Mouse (Mus musculus) midbrain, embryonic 13.5 days (tissue): ENCODE measurements around the gene Gm12184. TPM values are rescaled to one million over a fixed set of nuclear protein-coding genes. Genes with fewer than 3 reads are reported as not detected.

Source experiments
- ATAC-seq: fragments of 200-750 bp; cut with Nextera tagmentation; 2 replicates; pipeline ENCODE4 v1.8.0; 2017; ENCODE audit warnings: mild to moderate bottlenecking, moderate TSS enrichment, moderate library complexity
- H3K27ac ChIP-seq: fragments of 300-500 bp; sonication (generic); 2 replicates; pipeline ENCODE4 v1.5.1; 2015; ENCODE audit warnings: inconsistent platforms, mild to moderate bottlenecking, moderate library complexity
- H3K27me3 ChIP-seq: fragments of 300-500 bp; sonication (generic); 2 replicates; pipeline ENCODE4 v1.6.1; 2015; ENCODE audit warnings: mild to moderate bottlenecking, inconsistent platforms
- H3K36me3 ChIP-seq: fragments of 300-500 bp; sonication (generic); 2 replicates; pipeline ENCODE4 v1.6.1; 2015; ENCODE audit warnings: mild to moderate bottlenecking, inconsistent platforms
- H3K4me1 ChIP-seq: fragments of 300-500 bp; sonication (generic); replicated peaks from 2 replicates; pipeline ENCODE4 v1.6.1; 2015; ENCODE audit warnings: inconsistent platforms
- H3K4me2 ChIP-seq: fragments of 300-500 bp; sonication (generic); replicated peaks from 2 replicates; pipeline ENCODE4 v1.6.1; 2015; ENCODE audit warnings: moderate library complexity, mild to moderate bottlenecking, inconsistent platforms
- H3K4me3 ChIP-seq: fragments of 300-500 bp; sonication (generic); replicated peaks from 2 replicates; pipeline ENCODE4 v1.5.1; 2015; ENCODE audit warnings: mild to moderate bottlenecking, inconsistent platforms
- H3K9ac ChIP-seq: fragments of 300-500 bp; sonication (generic); replicated peaks from 2 replicates; pipeline ENCODE4 v1.6.1; 2015; ENCODE audit warnings: mild to moderate bottlenecking, inconsistent platforms
- H3K9me3 ChIP-seq: fragments of 300-500 bp; sonication (generic); 2 replicates; pipeline ENCODE4 v1.6.1; 2016; ENCODE audit warnings: mild to moderate bottlenecking, inconsistent platforms
- WGBS: fragments of 180-500 bp; shearing (Covaris S2); methylation state at CpG from one replicate; pipeline ENCODE4 v1.1.7; 2015; 5-methylcytosine and 5-hydroxymethylcytosine counted together
- polyA plus RNA-seq: library from polyadenylated mRNA; unstranded; fragments of >200 nt; fragmentation: Nextera tagmentation; extraction: Ambion mirVana; gene quantifications from 2 replicates; pipeline ENCODE4 v1.2.1, GENCODE M21; 2015

The Gm12184 gene
- polyA plus RNA-seq, 1 experiment from 2014 or later, result 3.4 TPM

GRCm38 (mm10) chr11:48817794-48818193 lies 8.7 kb downstream of the Gm12184 start:
- 7% methylated on average over 9 of the region's 9 CpGs for WGBS
- Histone ChIP-seq H3K27ac (peak overlapping the region; percentile 95), H3K9ac (peak overlapping the region; percentile 83), H3K9me3 (no peaks in the 10 kb centered on the region), H3K36me3 (peaks cover 11% of the 10 kb centered on the region; the same call in 1 of the 2 replicates), H3K4me2 (peak overlapping the region; percentile 86), H3K27me3 (peaks cover 10% of the 10 kb centered on the region; the same call in 1 of the 2 replicates), H3K4me3 (peak overlapping the region; percentile 74), H3K4me1 (peaks cover 30% of the 10 kb centered on the region)
- peak; percentile 7 for ATAC-seq

GRCm38 (mm10) chr11:48816800-48817665 lies 9.4 kb downstream of the Gm12184 start, which contains the start of gene Trim41:
Trim41 (minus strand) TSS chr11:48817353.
- Histone ChIP-seq H3K36me3 (peaks cover 18% of the 10 kb centered on the region), H3K4me2 (peak within 1 kb of the TSS; percentile 86), H3K4me3 (peak within 1 kb of the TSS; percentile 74), H3K9ac (peak within 1 kb of the TSS; percentile 83), H3K4me1 (peaks cover 30% of the 10 kb centered on the region), H3K9me3 (no peaks in the 10 kb centered on the region), H3K27ac (peak within 1 kb of the TSS; percentile 95), H3K27me3 (peaks cover 5% of the 10 kb centered on the region; the same call in 1 of the 2 replicates)
- WGBS, result under 1% methylated on average over 69 of the region's 77 CpGs
- ATAC-seq, result peak; percentile 97

- 3% methylated on average over 21 of the region's 23 CpGs for WGBS
- H3K36me3 ChIP-seq, result peaks cover 25% of the 10 kb centered on the region
- ATAC-seq, result peak; percentile 78
These were observed 10.1 kb downstream of the Gm12184 start for GRCm38 (mm10) chr11:48816281-48816781.

GRCm38 (mm10) chr11:48815851-48816250 lies 10.6 kb downstream of the Gm12184 start:
- no peak overlapping the region for H3K27ac ChIP-seq
- ATAC-seq, result no peak
- WGBS, result 76% methylated on average over 16 of the region's 16 CpGs

More at GRCm38 (mm10) chr11:48816281-48816781, 10.1 kb downstream of the Gm12184 start:
- Histone ChIP-seq H3K4me3 (peak overlapping the region; percentile 74), H3K4me1 (peaks cover 30% of the 10 kb centered on the region), H3K4me2 (peak overlapping the region; percentile 86), H3K27me3 (no peaks in the 10 kb centered on the region), H3K27ac (peak overlapping the region; percentile 76), H3K9ac (peak overlapping the region; percentile 83), H3K9me3 (no peaks in the 10 kb centered on the region)

GRCm38 (mm10) chr11:48813782-48814181 lies 12.7 kb downstream of the Gm12184 start:
- Histone ChIP-seq H3K27ac (no peak overlapping the region), H3K9me3 (no peaks in the 10 kb centered on the region), H3K4me2 (no peak overlapping the region), H3K9ac (no peak overlapping the region), H3K4me1 (peaks cover 30% of the 10 kb centered on the region), H3K4me3 (no peak overlapping the region), H3K27me3 (no peaks in the 10 kb centered on the region), H3K36me3 (peaks cover 51% of the 10 kb centered on the region)
- no peak for ATAC-seq

More at GRCm38 (mm10) chr11:48815851-48816250, 10.6 kb downstream of the Gm12184 start:
- peaks cover 30% of the 10 kb centered on the region for H3K36me3 ChIP-seq
- H3K4me2 ChIP-seq, result peak overlapping the region; percentile 86
- peak overlapping the region; percentile 83 for H3K9ac ChIP-seq
- no peaks in the 10 kb centered on the region for H3K9me3 ChIP-seq
- H3K4me3 ChIP-seq, result peak overlapping the region; percentile 74
- no peaks in the 10 kb centered on the region for H3K27me3 ChIP-seq
- H3K4me1 ChIP-seq, result peaks cover 30% of the 10 kb centered on the region

GRCm38 (mm10) chr11:48810142-48810541 lies 16.3 kb downstream of the Gm12184 start:
- Histone ChIP-seq H3K36me3 (peaks cover 81% of the 10 kb centered on the region), H3K27ac (no peak overlapping the region), H3K4me3 (no peak overlapping the region), H3K9me3 (no peaks in the 10 kb centered on the region), H3K27me3 (no peaks in the 10 kb centered on the region), H3K4me1 (peaks cover 16% of the 10 kb centered on the region), H3K4me2 (no peak overlapping the region), H3K9ac (no peak overlapping the region)
- no peak for ATAC-seq
- WGBS, result 89% methylated on average over 2 of the region's 2 CpGs

- 75% methylated on average over 4 of the region's 4 CpGs for WGBS
- H3K4me1 ChIP-seq, result peaks cover 9% of the 10 kb centered on the region
- H3K9ac ChIP-seq, result no peak overlapping the region
- no peak for ATAC-seq
- H3K27ac ChIP-seq, result no peak overlapping the region
- peaks cover 88% of the 10 kb centered on the region for H3K36me3 ChIP-seq
- H3K4me2 ChIP-seq, result no peak overlapping the region
- H3K4me3 ChIP-seq, result no peak overlapping the region
- no peaks in the 10 kb centered on the region for H3K9me3 ChIP-seq
- no peaks in the 10 kb centered on the region for H3K27me3 ChIP-seq
These were observed 17.0 kb downstream of the Gm12184 start for GRCm38 (mm10) chr11:48809434-48809830.

- no peak overlapping the region for H3K4me3 ChIP-seq
- H3K9me3 ChIP-seq, result no peaks in the 10 kb centered on the region
- H3K27me3 ChIP-seq, result no peaks in the 10 kb centered on the region
- ATAC-seq, result no peak
- H3K27ac ChIP-seq, result 0 out of 2 replicates have a peak overlapping the region, but pooled peaks have one; percentile 21
- peaks cover 94% of the 10 kb centered on the region for H3K36me3 ChIP-seq
- H3K9ac ChIP-seq, result no peak overlapping the region
- H3K4me1 ChIP-seq, result peaks cover 5% of the 10 kb centered on the region
- H3K4me2 ChIP-seq, result no peak overlapping the region
- 67% methylated on average over 16 of the region's 16 CpGs for WGBS
These were observed 17.6 kb downstream of the Gm12184 start for GRCm38 (mm10) chr11:48808737-48809433.

- Histone ChIP-seq H3K4me1 (0 out of 2 replicates have a peak, but pooled peaks cover 2% of the 10 kb centered on the region), H3K27me3 (no peaks in the 10 kb centered on the region), H3K4me3 (no peak overlapping the region), H3K9me3 (no peaks in the 10 kb centered on the region), H3K36me3 (peaks cover 99% of the 10 kb centered on the region), H3K9ac (no peak overlapping the region), H3K27ac (no peak overlapping the region), H3K4me2 (no peak overlapping the region)
- ATAC-seq, result no peak
These were observed 18.2 kb downstream of the Gm12184 start for GRCm38 (mm10) chr11:48808304-48808646.

- WGBS, result 74% methylated on average over 14 of the region's 14 CpGs
These were observed 18.7 kb downstream of the Gm12184 start for GRCm38 (mm10) chr11:48807563-48808303.

GRCm38 (mm10) chr11:48806856-48807562 lies 19.4 kb downstream of the Gm12184 start:
- ATAC-seq, result peak; percentile 41
- Histone ChIP-seq H3K4me2 (no peak overlapping the region), H3K36me3 (peaks cover 99% of the 10 kb centered on the region), H3K9ac (no peak overlapping the region), H3K9me3 (no peaks in the 10 kb centered on the region), H3K27ac (no peak overlapping the region), H3K4me3 (no peak overlapping the region), H3K27me3 (no peaks in the 10 kb centered on the region), H3K4me1 (peaks cover 13% of the 10 kb centered on the region)
- WGBS, result 63% methylated on average over 21 of the region's 21 CpGs

More at GRCm38 (mm10) chr11:48807563-48808303, 18.7 kb downstream of the Gm12184 start:
- no peak overlapping the region for H3K4me2 ChIP-seq
- H3K4me3 ChIP-seq, result no peak overlapping the region
- peaks cover 6% of the 10 kb centered on the region; the same call in 1 of the 2 replicates for H3K4me1 ChIP-seq
- peak; percentile 38 for ATAC-seq
- no peak overlapping the region for H3K27ac ChIP-seq
- H3K9ac ChIP-seq, result no peak overlapping the region
- H3K27me3 ChIP-seq, result no peaks in the 10 kb centered on the region
- H3K9me3 ChIP-seq, result no peaks in the 10 kb centered on the region
- peaks cover 99% of the 10 kb centered on the region for H3K36me3 ChIP-seq
